Mouse (Mus musculus): ENCODE results near the gene Tmem198. TPM values are rescaled to one million over a fixed set of nuclear protein-coding genes. Genes with fewer than 3 reads are reported as not detected.

Gene Tmem198
- polyA plus RNA-seq (2012; rRNA removed), result 3.0 and 3.5 TPM in 2 replicates

GRCm38 (mm10) chr1:75478916-75479634 lies at the start of gene Tmem198, which contains the start of gene Chpf:
Tmem198 (plus strand) TSS chr1:75479532.
Chpf (minus strand) TSS chr1:75479307.
- Histone ChIP-seq H3K4me3 (ENCODE audit: control insufficient read depth, insufficient read depth, low read length) (peak within 1 kb of the TSS; percentile 73), H3K27ac (ENCODE audit: control insufficient read depth, insufficient read depth, low read length) (no peak within 1 kb of the TSS), H3K4me1 (replicated peaks; ENCODE audit: control insufficient read depth, insufficient read depth, low read length) (peaks cover 9% of the 10 kb centered on the region), H3K36me3 (ENCODE audit: control insufficient read depth, insufficient read depth, low read length) (no peaks in the 10 kb centered on the region), H3K27me3 (ENCODE audit: control insufficient read depth, insufficient read depth, low read length) (no peaks in the 10 kb centered on the region; the same call in 1 of the 2 replicates)
- DNase-seq, result peak; percentile 97
- 1% methylated on average over 75 of the region's 76 CpGs for WGBS
- TF ChIP-seq POLR2A (IDR thresholded peaks at IDR 0.05; ENCODE audit: control insufficient read depth, extremely low read depth, insufficient read depth, low read length, poor library complexity) (no peak), CTCF (IDR thresholded peaks at IDR 0.05; ENCODE audit: borderline replicate concordance, control insufficient read depth, extremely low read depth, insufficient read depth, low read length, poor library complexity) (0 out of 2 replicates have a peak, but pooled peaks have one; percentile 12)

- no peak for TF ChIP-seq CTCF (IDR thresholded peaks at IDR 0.05; ENCODE audit: borderline replicate concordance, control insufficient read depth, extremely low read depth, insufficient read depth, low read length, poor library complexity)
- TF ChIP-seq POLR2A (IDR thresholded peaks at IDR 0.05; ENCODE audit: control insufficient read depth, extremely low read depth, insufficient read depth, low read length, poor library complexity), result 0 out of 2 replicates have a peak, but pooled peaks have one; percentile 51
- H3K4me1 ChIP-seq (replicated peaks; ENCODE audit: control insufficient read depth, insufficient read depth, low read length), result peaks cover 13% of the 10 kb centered on the region
- DNase-seq, result peak; percentile 77
- H3K36me3 ChIP-seq (ENCODE audit: control insufficient read depth, insufficient read depth, low read length), result no peaks in the 10 kb centered on the region
- 7% methylated on average over 28 of the region's 28 CpGs for WGBS
- no peaks in the 10 kb centered on the region for H3K27me3 ChIP-seq (ENCODE audit: control insufficient read depth, insufficient read depth, low read length)
- H3K4me3 ChIP-seq (ENCODE audit: control insufficient read depth, insufficient read depth, low read length), result peak within 1 kb of the TSS; percentile 96
- H3K27ac ChIP-seq (ENCODE audit: control insufficient read depth, insufficient read depth, low read length), result peak within 1 kb of the TSS; percentile 40; the same call in 1 of the 2 replicates
These were observed 43.6 kb upstream of the Tmem198 start, which contains the start of gene Gmppa for GRCm38 (mm10) chr1:75435475-75436328. Gmppa (plus strand) TSS chr1:75435930.

- WGBS, result 97% methylated on average over 8 of the region's 9 CpGs
- TF ChIP-seq CTCF (IDR thresholded peaks at IDR 0.05; ENCODE audit: borderline replicate concordance, control insufficient read depth, extremely low read depth, insufficient read depth, low read length, poor library complexity) (no peak), POLR2A (IDR thresholded peaks at IDR 0.05; ENCODE audit: control insufficient read depth, extremely low read depth, insufficient read depth, low read length, poor library complexity) (no peak)
- no peaks in the 10 kb centered on the region for H3K27me3 ChIP-seq (ENCODE audit: control insufficient read depth, insufficient read depth, low read length)
- peaks cover 13% of the 10 kb centered on the region for H3K4me1 ChIP-seq (replicated peaks; ENCODE audit: control insufficient read depth, insufficient read depth, low read length)
- no peak overlapping the region for H3K27ac ChIP-seq (ENCODE audit: control insufficient read depth, insufficient read depth, low read length)
- H3K4me3 ChIP-seq (ENCODE audit: control insufficient read depth, insufficient read depth, low read length), result no peak overlapping the region
- no peak for DNase-seq
- no peaks in the 10 kb centered on the region for H3K36me3 ChIP-seq (ENCODE audit: control insufficient read depth, insufficient read depth, low read length)
These were observed 40.5 kb upstream of the Tmem198 start for GRCm38 (mm10) chr1:75438782-75439181.

- DNase-seq, result no peak
- WGBS, result 97% methylated on average over 7 of the region's 7 CpGs
- Histone ChIP-seq H3K4me3 (ENCODE audit: control insufficient read depth, insufficient read depth, low read length) (no peak overlapping the region), H3K4me1 (replicated peaks; ENCODE audit: control insufficient read depth, insufficient read depth, low read length) (peaks cover 11% of the 10 kb centered on the region), H3K27ac (ENCODE audit: control insufficient read depth, insufficient read depth, low read length) (no peak overlapping the region), H3K36me3 (ENCODE audit: control insufficient read depth, insufficient read depth, low read length) (no peaks in the 10 kb centered on the region), H3K27me3 (ENCODE audit: control insufficient read depth, insufficient read depth, low read length) (no peaks in the 10 kb centered on the region; the same call in 1 of the 2 replicates)
- TF ChIP-seq CTCF (IDR thresholded peaks at IDR 0.05; ENCODE audit: borderline replicate concordance, control insufficient read depth, extremely low read depth, insufficient read depth, low read length, poor library complexity) (no peak), POLR2A (IDR thresholded peaks at IDR 0.05; ENCODE audit: control insufficient read depth, extremely low read depth, insufficient read depth, low read length, poor library complexity) (no peak)
These were observed 38.7 kb upstream of the Tmem198 start for GRCm38 (mm10) chr1:75440661-75441060.

GRCm38 (mm10) chr1:75441471-75441996 lies 37.8 kb upstream of the Tmem198 start:
- TF ChIP-seq POLR2A (IDR thresholded peaks at IDR 0.05; ENCODE audit: control insufficient read depth, extremely low read depth, insufficient read depth, low read length, poor library complexity), result no peak
- TF ChIP-seq CTCF (IDR thresholded peaks at IDR 0.05; ENCODE audit: borderline replicate concordance, control insufficient read depth, extremely low read depth, insufficient read depth, low read length, poor library complexity), result no peak
- WGBS, result 98% methylated on average over 15 of the region's 15 CpGs
- no peaks in the 10 kb centered on the region for H3K36me3 ChIP-seq (ENCODE audit: control insufficient read depth, insufficient read depth, low read length)
- H3K27ac ChIP-seq (ENCODE audit: control insufficient read depth, insufficient read depth, low read length), result no peak overlapping the region
- H3K4me3 ChIP-seq (ENCODE audit: control insufficient read depth, insufficient read depth, low read length), result no peak overlapping the region
- DNase-seq, result no peak
- peaks cover 5% of the 10 kb centered on the region for H3K4me1 ChIP-seq (replicated peaks; ENCODE audit: control insufficient read depth, insufficient read depth, low read length)
- peaks cover 1% of the 10 kb centered on the region; the same call in 1 of the 2 replicates for H3K27me3 ChIP-seq (ENCODE audit: control insufficient read depth, insufficient read depth, low read length)

- Histone ChIP-seq H3K36me3 (ENCODE audit: control insufficient read depth, insufficient read depth, low read length) (no peaks in the 10 kb centered on the region), H3K27me3 (ENCODE audit: control insufficient read depth, insufficient read depth, low read length) (peaks cover 5% of the 10 kb centered on the region; the same call in 1 of the 2 replicates), H3K4me1 (replicated peaks; ENCODE audit: control insufficient read depth, insufficient read depth, low read length) (no peaks in the 10 kb centered on the region), H3K4me3 (ENCODE audit: control insufficient read depth, insufficient read depth, low read length) (no peak overlapping the region), H3K27ac (ENCODE audit: control insufficient read depth, insufficient read depth, low read length) (no peak overlapping the region)
- DNase-seq, result no peak
- WGBS, result 97% methylated on average over 9 of the region's 9 CpGs
- TF ChIP-seq POLR2A (IDR thresholded peaks at IDR 0.05; ENCODE audit: control insufficient read depth, extremely low read depth, insufficient read depth, low read length, poor library complexity) (no peak), CTCF (IDR thresholded peaks at IDR 0.05; ENCODE audit: borderline replicate concordance, control insufficient read depth, extremely low read depth, insufficient read depth, low read length, poor library complexity) (no peak)
These were observed 37.2 kb upstream of the Tmem198 start for GRCm38 (mm10) chr1:75442171-75442570.

Data from thymus, adult 2 months (tissue).